Mouse (Mus musculus): ENCODE measurements around the gene Prss22.
"Not testable (repeated sequence)": the region's sequence is repeated elsewhere in the genome, so short reads cannot be mapped to it uniquely, and the experiment has no call there.

The Prss22 gene

GRCm38 (mm10) chr17:23994667-23995066 is 3.2 kb downstream of the Prss22 start:
- no peak for DNase-seq

- peak; percentile 93 for DNase-seq
Measured at GRCm38 (mm10) chr17:23993559-23994428, 4.1 kb downstream of the Prss22 start.

GRCm38 (mm10) chr17:23992789-23993553 is 4.9 kb downstream of the Prss22 start:
- no peak for DNase-seq

- DNase-seq: no peak
Measured at GRCm38 (mm10) chr17:23989802-23990201, 8.1 kb downstream of the Prss22 start.

GRCm38 (mm10) chr17:23984989-23985388 is 12.9 kb downstream of the Prss22 start:
- no peak for DNase-seq

GRCm38 (mm10) chr17:23982912-23983311 is 15.0 kb downstream of the Prss22 start:
- DNase-seq: no peak

GRCm38 (mm10) chr17:23980297-23980909 is 17.5 kb downstream of the Prss22 start, which contains the start of gene Prss30:
TSS of gene Prss30 (minus strand) at chr17:23980566.
- no peak for DNase-seq

- no peak for DNase-seq
Measured at GRCm38 (mm10) chr17:23979471-23979870, 18.4 kb downstream of the Prss22 start.

GRCm38 (mm10) chr17:23976665-23977064 is 21.2 kb downstream of the Prss22 start:
- no peak for DNase-seq

- no peak for DNase-seq
Measured at GRCm38 (mm10) chr17:23971315-23971714, 26.6 kb downstream of the Prss22 start.

GRCm38 (mm10) chr17:23969231-23969630 is 28.7 kb downstream of the Prss22 start:
- DNase-seq: peak; percentile 69

- DNase-seq: no peak
Measured at GRCm38 (mm10) chr17:23968780-23969179, 29.1 kb downstream of the Prss22 start.

- no peak for DNase-seq
Measured at GRCm38 (mm10) chr17:23966658-23967401, 31.1 kb downstream of the Prss22 start.

GRCm38 (mm10) chr17:23965805-23966425 is 32.0 kb downstream of the Prss22 start:
- DNase-seq: no peak

- DNase-seq: no peak
Measured at GRCm38 (mm10) chr17:23961573-23962122, 36.3 kb downstream of the Prss22 start.

GRCm38 (mm10) chr17:23960084-23960738 is 37.7 kb downstream of the Prss22 start:
- peak; percentile 77 for DNase-seq

- DNase-seq: no peak
Measured at GRCm38 (mm10) chr17:23955174-23955573, 42.7 kb downstream of the Prss22 start, which contains the start of gene Sbpl. TSS of gene Sbpl (minus strand) at chr17:23955274.

GRCm38 (mm10) chr17:23950828-23951227 is 47.1 kb downstream of the Prss22 start:
- DNase-seq: not testable (repeated sequence)

GRCm38 (mm10) chr17:23949068-23949467 is 48.8 kb downstream of the Prss22 start:
- DNase-seq: no peak

GRCm38 (mm10) chr17:23947486-23947885 is 50.4 kb downstream of the Prss22 start:
- not testable (repeated sequence) for DNase-seq
